Mouse (Mus musculus) spleen, adult 12 weeks (tissue): ENCODE data around the gene Pdzk1ip1.

Experiments
- DNase-seq: peaks from one replicate; pipeline ENCODE4 v3.0.0; 2022; ENCODE audit warnings: low spot score

The Pdzk1ip1 gene

GRCm38 (mm10) chr4:115121608-115122007, 33.1 kb downstream of the Pdzk1ip1 start:
- no peak for DNase-seq

- no peak for DNase-seq
Observed at GRCm38 (mm10) chr4:115123507-115123906, 35.0 kb downstream of the Pdzk1ip1 start.

DNA sequence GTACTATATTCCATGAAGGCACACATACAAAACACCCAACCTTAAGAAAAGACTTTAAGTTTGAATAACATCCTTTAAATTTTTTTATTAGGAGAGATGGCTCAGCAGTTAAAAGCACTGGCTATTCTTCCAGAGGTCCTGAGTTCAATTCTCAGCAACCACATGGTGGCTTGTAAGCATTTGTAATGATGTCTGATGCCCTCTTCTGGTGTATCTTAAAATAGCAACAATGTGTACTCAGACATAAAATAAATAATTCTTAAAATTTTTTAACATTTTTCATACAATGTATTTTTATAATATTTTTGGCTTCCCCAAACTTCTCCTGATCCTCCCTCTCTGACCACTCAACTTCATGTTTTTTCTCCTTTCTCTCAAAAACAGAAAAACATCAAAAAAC, 36.2 kb downstream of the Pdzk1ip1 start:
- no peak for DNase-seq

DNA sequence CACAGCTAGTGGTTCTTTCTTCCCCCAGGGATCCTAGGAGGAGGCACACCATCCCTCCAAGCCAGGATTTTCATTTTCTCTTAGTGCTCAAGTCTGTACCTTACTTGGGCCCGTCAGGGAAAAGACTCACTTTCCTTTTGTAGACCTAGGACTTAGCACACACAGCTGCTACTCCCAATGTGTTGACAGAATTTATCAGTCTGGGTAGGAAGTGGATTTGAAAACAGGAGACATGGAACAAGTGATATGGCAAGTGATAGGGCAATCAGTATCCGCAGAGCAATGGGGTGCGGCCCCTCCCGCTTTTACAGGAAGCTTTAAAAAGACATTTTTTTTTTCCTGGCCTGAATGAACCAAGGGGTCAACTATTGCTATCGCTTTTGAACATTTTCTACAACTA, 44.6 kb downstream of the Pdzk1ip1 start:
- no peak for DNase-seq

DNA sequence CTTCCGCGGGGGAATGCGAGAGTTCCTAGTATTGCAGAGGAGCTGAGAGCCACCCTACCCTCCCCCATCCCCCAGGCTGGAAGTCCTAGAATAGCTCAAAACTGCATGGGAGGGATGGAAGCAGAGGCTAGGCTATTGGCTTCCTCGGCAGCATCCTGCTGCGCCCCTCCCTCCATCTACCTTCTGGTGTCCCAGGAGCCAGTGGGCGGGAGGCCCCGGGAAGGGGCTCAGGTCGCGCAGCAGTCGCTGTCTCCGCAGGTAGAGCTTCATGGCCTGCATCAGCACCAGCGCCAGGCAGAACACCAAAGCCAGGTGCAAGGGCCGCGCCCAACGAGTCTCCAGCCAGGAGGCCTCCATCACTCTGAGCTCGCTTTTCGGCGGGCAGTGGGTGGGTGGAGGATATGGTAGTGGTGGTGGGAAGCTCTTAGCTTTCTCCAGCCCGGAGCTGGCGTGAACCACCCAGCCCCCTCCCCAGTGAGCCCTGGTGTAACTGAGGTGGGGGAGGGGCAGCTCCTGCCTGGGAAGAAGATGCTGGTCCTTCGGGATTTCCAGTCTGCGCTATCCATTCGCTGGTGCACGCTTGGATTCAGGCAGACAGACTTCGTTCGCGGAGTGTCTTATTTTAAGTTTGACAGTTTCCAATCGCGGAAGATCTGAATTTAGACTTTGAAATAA, 45.2 kb downstream of the Pdzk1ip1 start, which contains the start of gene Cyp4x1:
Gene Cyp4x1, minus strand, starts transcription at position 661 of the 675 bp plus-strand sequence.
- DNase-seq = no peak

- DNase-seq = no peak
Observed at GRCm38 (mm10) chr4:115134296-115134630, 45.8 kb downstream of the Pdzk1ip1 start.
